Mouse (Mus musculus) thymus, postnatal 4 days (tissue): Measurements from ENCODE around the gene Ahdc1.

Source experiments
- DNase-seq: peaks from one replicate; pipeline ENCODE4 v3.0.0; 2021

Gene Ahdc1

DNA sequence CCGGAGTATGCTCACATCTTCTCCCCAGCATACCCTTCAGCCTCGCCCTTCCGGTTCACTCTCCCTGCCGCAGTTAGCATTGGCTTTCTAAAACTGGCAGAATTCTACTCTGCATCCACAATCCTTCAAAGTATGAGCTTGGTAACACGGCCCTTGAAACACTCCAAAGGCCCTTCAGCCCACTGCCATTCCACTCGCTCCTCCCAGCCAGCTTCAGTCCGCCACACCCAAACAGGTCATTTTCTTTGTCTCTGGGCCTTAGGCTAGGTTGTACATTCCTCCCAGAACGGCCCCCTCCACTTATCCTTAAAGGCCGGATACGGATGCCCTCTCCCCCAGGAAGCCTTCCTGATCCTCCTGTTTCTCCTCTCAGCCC lies 93.1 kb downstream of the Ahdc1 start:
- DNase-seq, result no peak

DNA sequence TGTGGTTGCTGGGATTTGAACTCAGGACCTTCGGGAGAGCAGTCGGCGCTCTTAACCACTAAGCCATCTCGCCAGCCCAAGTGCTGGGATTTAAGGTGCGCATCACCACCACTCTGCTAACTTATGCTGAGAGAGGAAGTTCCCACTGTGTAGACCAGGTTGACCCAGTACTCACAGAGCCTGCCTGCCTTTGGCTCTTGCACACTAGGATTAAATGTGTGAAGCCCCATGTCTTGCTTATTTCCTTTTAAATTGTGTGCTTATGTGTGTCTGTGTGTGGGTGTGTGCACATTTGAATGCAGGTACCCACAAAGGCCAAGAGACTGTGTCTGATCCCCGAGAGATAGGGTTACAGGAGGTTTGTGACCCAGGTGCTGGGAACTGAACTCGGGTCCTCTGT lies 95.6 kb downstream of the Ahdc1 start:
- no peak for DNase-seq

DNA sequence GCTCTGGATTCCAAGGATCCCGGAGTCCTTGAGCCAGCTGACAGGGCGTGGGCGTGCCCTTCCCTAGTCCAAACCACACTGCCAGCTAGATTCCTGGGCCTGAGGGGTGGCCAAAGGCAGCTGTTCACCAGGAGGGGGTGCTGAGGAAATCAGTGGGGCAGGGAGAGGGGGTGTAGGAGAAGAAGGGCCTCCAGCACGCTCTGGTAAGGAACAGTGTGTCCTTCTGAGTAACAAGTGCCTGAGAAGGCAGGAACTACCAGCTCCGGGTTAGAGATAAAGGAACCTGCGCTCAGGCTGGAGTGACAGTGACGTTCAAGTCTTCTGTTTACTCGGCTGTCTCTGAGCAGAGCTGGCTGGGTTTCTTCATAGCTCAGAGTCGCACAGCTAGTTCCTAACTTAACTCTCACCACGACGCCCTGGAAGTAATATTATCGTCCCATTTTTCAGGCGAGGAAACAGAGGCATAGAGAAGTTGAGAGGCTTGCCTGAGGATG lies 96.8 kb downstream of the Ahdc1 start:
- DNase-seq, result no peak

DNA sequence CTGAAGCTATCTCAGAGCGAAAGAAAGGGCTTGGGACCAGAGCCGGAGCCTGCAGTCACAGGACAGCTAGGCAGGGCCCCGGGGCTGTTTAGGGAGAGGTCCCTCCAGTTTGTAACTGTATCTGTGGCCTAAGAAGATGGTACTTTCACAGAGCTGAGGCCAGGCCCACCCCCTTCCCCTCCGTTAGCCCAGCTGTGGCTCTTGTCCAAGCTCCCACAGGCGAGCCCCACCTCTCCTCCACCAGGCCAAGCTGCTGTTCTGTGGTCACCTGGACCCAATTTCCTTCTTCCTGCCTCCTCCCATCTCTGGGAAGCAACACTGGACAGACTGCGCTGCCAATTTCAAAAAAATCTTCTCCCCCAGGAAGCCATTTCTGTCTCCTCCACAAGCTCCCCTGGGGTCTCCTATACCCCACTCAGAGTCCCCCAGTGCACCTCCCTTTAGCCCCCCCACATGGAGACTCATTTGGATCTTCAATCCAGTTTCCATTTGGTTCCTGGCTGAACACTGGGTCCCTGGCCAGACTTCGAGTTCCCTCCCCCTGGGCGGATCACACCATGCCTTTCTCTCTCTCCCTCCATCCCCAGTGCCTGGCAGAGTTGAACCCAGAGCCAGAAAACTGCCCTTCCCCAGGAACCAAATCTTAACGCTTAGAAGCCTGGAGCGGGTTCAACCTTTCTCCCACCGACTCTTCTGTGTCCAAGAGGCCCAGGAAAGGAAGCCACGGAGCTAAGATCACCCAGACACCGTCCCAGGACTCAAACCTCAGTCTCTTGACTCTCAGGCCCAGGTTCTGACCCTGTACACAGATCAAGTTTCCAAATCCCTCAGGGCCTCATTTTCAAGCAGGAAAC lies 97.6 kb downstream of the Ahdc1 start:
- no peak for DNase-seq

GRCm38 (mm10) chr4:133109335-133109801 lies 98.3 kb downstream of the Ahdc1 start:
- no peak for DNase-seq

- peak; percentile 30 for DNase-seq
Measured at GRCm38 (mm10) chr4:133112175-133112838, 101.2 kb downstream of the Ahdc1 start.

DNA sequence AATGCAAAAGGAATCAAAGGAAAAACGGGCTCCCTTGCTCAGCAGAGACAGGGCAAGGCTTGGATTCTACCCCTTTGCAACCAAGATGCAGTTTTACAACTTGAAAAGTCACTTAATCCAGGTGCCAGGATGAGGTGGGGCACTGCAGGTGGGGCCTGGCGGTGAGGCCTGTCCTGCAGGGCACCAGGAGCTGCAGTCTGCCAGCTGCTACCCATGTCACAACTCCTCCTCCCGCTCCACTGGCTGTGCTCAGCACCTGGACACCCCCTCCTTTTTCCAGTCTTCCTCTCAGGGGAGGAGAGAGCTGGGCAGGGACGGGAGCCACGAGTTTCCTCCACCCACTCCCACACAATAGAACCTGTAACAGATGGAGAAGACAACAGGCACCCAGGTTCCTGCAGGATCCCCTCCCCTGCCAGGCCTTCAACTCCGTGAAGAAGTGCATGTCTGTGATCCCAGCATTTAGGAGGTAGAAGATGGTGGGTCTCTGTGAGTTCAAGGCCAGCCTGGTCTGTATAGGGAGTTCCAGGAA lies 102.4 kb downstream of the Ahdc1 start:
- peak; percentile 56 for DNase-seq

GRCm38 (mm10) chr4:133114762-133115161 lies 103.7 kb downstream of the Ahdc1 start:
- peak; percentile 53 for DNase-seq

DNA sequence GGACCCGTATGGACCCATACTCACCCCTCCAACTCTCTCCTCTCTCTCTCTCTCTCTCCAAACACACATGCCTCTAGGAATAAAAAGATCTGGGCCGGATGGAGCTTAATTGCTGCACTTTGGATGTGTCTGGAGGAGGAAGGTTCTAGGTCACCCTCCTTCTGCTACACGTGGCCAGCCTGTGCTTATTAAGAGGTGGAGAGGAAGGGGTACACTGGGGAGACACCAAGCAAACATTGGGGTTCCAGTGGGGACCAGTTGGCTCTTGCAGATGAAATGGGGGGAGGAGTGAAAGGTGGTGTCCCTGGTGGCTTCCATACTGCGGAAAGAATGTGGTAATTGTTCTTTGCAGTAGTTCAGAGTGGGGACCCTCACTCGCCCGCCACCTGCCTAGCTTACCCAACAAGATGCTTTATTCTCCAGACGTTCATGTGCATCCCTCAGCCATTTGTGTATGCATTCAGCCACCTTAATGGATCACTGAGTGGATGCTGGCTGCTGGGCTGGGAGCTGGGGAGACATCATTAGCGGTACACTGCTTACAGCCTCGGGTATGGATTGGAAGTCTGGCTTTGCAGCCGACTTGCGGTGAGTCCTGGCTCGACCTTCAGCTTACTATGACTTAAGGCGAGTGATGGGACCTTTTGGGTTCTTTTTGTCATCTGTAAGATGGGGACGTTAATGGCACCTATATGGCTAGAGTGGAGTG lies 104.8 kb downstream of the Ahdc1 start:
- DNase-seq, result no peak

GRCm38 (mm10) chr4:133116756-133117470 lies 105.9 kb downstream of the Ahdc1 start:
- DNase-seq, result no peak

- no peak for DNase-seq
Measured at GRCm38 (mm10) chr4:133117556-133118411, 106.7 kb downstream of the Ahdc1 start.

GRCm38 (mm10) chr4:133118775-133119375 lies 107.8 kb downstream of the Ahdc1 start:
- no peak for DNase-seq

- no peak for DNase-seq
Measured at GRCm38 (mm10) chr4:133119579-133119978, 108.5 kb downstream of the Ahdc1 start.

DNA sequence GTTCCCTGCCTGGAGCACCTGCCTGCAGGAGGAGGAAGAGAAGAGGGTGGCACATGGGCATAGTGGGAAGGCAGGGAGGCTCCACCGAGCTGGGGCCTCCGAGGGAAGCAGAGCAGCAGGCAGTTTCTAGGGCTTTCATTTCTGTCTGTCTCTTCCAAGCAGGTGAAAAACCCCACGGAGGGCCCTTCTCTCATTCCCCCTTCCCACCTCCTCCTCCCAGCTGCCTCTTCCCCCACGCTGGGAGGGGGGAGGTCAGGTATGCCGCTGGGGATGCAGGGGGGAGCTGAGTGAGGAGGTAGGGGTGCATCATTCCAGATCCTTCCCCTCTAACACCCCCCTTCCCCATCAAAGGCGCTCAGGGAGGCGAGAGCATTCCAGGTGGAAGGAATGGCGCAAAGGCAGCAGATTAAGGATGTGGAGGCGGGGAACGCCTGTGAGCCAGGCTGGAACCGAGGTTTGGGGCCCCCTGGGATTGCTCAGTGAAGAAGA lies 109.8 kb downstream of the Ahdc1 start:
- no peak for DNase-seq

- no peak for DNase-seq
Measured at GRCm38 (mm10) chr4:133121416-133121815, 110.4 kb downstream of the Ahdc1 start.

GRCm38 (mm10) chr4:133121974-133122637 lies 111.0 kb downstream of the Ahdc1 start:
- DNase-seq, result no peak

GRCm38 (mm10) chr4:133127079-133127478 lies 116.0 kb downstream of the Ahdc1 start:
- no peak for DNase-seq
